Mouse (Mus musculus) erythroblast, embryonic 14.5 days (primary cell): Measurements from ENCODE around the gene Dlg2. TPM values are rescaled to one million over a fixed set of nuclear protein-coding genes. Genes with fewer than 3 reads are reported as not detected.

Experiments used
- H3K27me3 ChIP-seq: 2 replicates; pipeline ENCODE4 v1.6.1; 2012; ENCODE audit warnings: inconsistent platforms; ENCODE audit not compliant: control insufficient read depth
- H3K36me3 ChIP-seq: 2 replicates; pipeline ENCODE4 v1.6.1; 2012; ENCODE audit warnings: mild to moderate bottlenecking, inconsistent platforms; ENCODE audit not compliant: control insufficient read depth
- H3K4me1 ChIP-seq: 2 replicates; pipeline ENCODE4 v1.6.1; 2012; ENCODE audit warnings: inconsistent platforms; ENCODE audit not compliant: control insufficient read depth
- H3K4me3 ChIP-seq: replicated peaks from 2 replicates; pipeline ENCODE3; 2012; ENCODE audit warnings: moderate library complexity, mild to moderate bottlenecking, inconsistent platforms
- H3K9me3 ChIP-seq: 2 replicates; pipeline ENCODE4 v1.6.1; 2012; ENCODE audit warnings: low read length, inconsistent platforms, mixed read lengths; ENCODE audit not compliant: control insufficient read depth
- GATA1 ChIP-seq: IDR thresholded peaks from 2 replicates; pipeline ENCODE4 v1.6.1; 2012; ENCODE audit warnings: low read length, inconsistent platforms, mixed read lengths
- TAL1 ChIP-seq: IDR thresholded peaks from 3 replicates; pipeline ENCODE4 v1.6.1; 2012; ENCODE audit warnings: low read length, inconsistent platforms, mixed read lengths
- polyA plus RNA-seq: library from polyadenylated mRNA; stranded (reverse); fragments of >175 nt; gene quantifications from 2 replicates; pipeline ENCODE4 v1.2.3, GENCODE M21; 2012

The Dlg2 gene
- polyA plus RNA-seq, 1 experiment: not detected

DNA sequence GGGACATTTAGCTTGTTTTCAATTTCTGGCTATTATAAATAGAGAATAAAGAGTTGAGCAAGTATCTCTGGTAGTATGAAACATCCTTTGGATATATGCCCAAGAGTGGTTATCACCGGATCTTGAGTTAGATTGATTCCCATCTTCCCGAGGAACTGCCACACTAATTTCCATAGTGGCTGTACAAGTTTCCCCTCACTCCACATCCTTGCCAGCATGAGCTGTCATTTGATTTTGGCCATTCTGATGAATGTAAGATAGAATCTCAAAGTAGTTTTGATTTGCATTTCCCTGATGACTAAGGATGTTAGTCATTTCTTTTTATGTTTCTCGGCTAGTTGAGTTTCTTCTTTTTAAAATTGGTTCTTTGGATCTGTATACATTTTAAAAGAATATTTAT lies 154.1 kb downstream of the Dlg2 start:
- Histone ChIP-seq H3K9me3 (no peaks in the 10 kb centered on the region), H3K4me1 (no peaks in the 10 kb centered on the region), H3K4me3 (no peak overlapping the region), H3K27me3 (no peaks in the 10 kb centered on the region), H3K36me3 (no peaks in the 10 kb centered on the region)
- TF ChIP-seq TAL1 (no peak), GATA1 (no peak)

DNA sequence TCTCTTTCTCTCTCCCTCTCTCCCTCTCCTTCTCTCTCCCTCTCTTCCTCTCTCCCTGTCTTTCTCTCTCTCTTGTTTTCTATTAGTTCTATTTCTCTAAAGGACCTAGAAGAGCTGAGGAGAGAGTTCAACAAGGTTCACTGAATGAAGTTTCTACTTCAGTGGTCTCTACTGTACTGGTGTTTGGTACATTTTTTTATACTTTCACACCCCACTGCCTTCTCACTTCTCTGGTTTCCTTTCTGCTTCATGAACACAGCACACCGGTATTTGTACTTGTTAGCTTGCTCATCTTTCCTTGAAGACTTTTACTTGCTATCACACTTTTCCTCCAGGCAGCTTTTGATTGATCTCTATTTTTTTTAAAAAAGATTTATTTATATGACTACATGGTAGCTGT lies 173.0 kb downstream of the Dlg2 start:
- H3K27me3 ChIP-seq: no peaks in the 10 kb centered on the region
- no peaks in the 10 kb centered on the region for H3K9me3 ChIP-seq
- H3K36me3 ChIP-seq: no peaks in the 10 kb centered on the region
- H3K4me1 ChIP-seq: no peaks in the 10 kb centered on the region
- no peak overlapping the region for H3K4me3 ChIP-seq
- TF ChIP-seq GATA1 (no peak), TAL1 (no peak)

DNA sequence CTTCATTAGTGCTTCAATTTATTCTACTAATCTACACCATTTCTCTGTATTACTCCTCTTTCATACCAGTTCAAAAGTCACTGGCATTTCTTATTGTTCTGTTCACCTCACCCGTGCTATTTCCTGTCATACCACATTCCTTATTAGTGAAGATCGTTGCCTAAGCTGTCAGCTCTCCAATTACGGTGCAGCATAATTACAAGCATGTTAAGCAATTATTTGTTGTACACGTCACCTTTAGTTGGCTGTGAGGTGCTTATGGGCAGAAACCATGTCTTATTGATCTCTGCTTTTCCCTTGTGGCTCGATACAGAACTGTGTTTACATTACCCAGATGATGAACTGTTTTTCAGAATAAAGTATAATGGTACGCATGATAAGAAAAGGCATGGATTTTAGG lies 174.7 kb downstream of the Dlg2 start:
- no peaks in the 10 kb centered on the region for H3K9me3 ChIP-seq
- no peak overlapping the region for H3K4me3 ChIP-seq
- no peaks in the 10 kb centered on the region for H3K27me3 ChIP-seq
- no peaks in the 10 kb centered on the region for H3K36me3 ChIP-seq
- no peaks in the 10 kb centered on the region for H3K4me1 ChIP-seq
- TF ChIP-seq GATA1 (no peak), TAL1 (no peak)

DNA sequence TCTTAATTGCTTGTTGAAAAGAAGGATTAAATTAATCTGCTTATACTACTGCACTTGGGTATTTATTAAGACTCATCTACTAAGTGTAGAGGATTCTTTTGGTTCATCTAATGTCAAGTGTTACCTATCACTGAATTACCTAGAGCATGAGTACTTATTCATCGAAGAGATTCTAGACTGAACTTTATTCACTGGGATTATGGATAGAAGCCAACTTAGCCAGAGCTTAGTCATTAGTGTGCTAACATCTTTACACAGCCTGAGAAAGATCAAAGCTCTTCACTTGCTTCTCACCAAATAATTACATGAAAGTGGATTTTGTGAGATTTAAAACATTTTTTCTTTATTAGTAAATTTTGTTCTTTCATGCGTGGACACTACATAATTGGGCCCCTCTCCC lies 175.1 kb downstream of the Dlg2 start:
- Histone ChIP-seq H3K4me1 (no peaks in the 10 kb centered on the region), H3K4me3 (no peak overlapping the region), H3K27me3 (no peaks in the 10 kb centered on the region), H3K36me3 (no peaks in the 10 kb centered on the region), H3K9me3 (no peaks in the 10 kb centered on the region)
- TF ChIP-seq TAL1: no peak
- no peak for TF ChIP-seq GATA1

DNA sequence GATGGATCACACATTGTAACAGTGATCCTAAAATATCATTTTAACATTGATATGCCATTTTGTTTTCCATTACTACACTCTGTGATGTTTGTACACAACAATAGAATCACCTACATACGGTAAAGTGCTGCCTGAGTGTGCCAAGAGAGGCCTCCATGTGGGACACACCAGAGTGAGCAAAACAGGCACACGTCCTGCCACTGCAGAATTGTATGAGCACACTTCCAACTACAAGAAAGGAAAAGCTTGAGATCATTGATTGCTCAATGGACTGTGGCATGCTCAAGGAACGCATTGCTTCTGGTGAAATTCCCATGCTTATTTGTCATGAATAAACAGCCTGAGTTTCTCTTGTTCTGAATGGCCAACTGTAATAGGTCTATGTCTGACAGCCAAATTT lies 182.1 kb downstream of the Dlg2 start:
- Histone ChIP-seq H3K27me3 (no peaks in the 10 kb centered on the region), H3K9me3 (no peaks in the 10 kb centered on the region), H3K4me3 (no peak overlapping the region), H3K4me1 (no peaks in the 10 kb centered on the region), H3K36me3 (no peaks in the 10 kb centered on the region)
- no peak for TF ChIP-seq GATA1
- TF ChIP-seq TAL1: no peak

DNA sequence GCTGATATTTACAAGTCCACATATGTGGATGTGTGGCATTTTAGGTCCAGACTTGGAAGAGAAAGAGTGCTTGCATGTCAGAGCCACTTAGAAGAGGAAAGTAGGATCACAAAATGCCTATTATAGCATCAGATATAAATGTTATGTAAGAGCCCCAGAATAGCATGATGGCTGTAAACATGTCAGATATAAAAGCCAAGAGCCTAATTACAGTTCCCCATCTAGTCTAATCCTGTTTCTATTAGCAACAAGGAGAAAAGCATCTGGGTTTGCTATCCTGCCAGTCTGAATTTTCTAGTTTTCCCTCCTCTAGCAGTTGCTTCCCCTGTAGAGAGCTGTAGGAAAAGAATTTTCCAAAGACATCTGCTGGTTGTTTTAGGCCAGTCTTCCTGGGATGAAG lies 217.6 kb downstream of the Dlg2 start:
- H3K4me1 ChIP-seq: no peaks in the 10 kb centered on the region
- H3K36me3 ChIP-seq: no peaks in the 10 kb centered on the region
- TF ChIP-seq TAL1: no peak
- no peak for TF ChIP-seq GATA1
- no peaks in the 10 kb centered on the region for H3K27me3 ChIP-seq
- no peaks in the 10 kb centered on the region for H3K9me3 ChIP-seq
- no peak overlapping the region for H3K4me3 ChIP-seq

DNA sequence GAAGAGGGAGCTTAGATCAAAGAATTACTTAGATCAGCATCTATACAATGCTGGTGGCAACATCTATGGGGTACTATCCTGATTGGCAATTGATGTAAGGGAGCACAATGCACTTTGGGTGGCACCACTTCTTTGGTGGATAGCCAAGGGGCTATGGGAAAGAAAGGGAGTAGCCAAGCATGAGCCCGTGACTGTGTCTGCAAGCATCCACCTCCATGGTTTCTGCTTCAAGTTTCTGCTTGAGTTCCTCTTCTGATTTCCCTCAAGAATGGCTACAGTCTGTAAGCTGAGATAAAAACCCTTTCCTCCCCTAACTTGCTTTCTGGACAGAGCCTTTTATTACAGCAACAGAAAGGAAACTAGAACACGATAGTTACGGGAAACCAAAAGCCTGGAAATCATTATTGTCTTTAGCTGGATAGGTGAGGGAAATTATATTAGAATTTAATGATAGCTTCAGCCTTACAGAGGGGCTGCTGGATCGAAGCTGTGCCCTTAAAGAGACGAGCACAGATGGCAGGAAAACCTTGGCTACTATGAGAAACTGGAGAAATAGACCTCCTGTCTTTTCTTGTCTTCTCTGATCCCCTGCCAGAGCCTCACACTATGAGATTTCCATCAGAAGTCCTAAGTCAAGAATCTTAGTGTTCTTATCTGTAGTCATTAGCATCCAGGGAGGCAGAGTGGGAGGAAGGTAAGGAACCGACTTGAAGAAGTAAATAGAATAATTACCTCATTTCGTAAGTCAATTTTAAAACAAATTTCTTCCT lies 219.9 kb downstream of the Dlg2 start:
- no peaks in the 10 kb centered on the region for H3K9me3 ChIP-seq
- no peaks in the 10 kb centered on the region for H3K27me3 ChIP-seq
- TF ChIP-seq TAL1 (no peak), GATA1 (no peak)
- H3K36me3 ChIP-seq: no peaks in the 10 kb centered on the region
- no peaks in the 10 kb centered on the region for H3K4me1 ChIP-seq
- no peak overlapping the region for H3K4me3 ChIP-seq

DNA sequence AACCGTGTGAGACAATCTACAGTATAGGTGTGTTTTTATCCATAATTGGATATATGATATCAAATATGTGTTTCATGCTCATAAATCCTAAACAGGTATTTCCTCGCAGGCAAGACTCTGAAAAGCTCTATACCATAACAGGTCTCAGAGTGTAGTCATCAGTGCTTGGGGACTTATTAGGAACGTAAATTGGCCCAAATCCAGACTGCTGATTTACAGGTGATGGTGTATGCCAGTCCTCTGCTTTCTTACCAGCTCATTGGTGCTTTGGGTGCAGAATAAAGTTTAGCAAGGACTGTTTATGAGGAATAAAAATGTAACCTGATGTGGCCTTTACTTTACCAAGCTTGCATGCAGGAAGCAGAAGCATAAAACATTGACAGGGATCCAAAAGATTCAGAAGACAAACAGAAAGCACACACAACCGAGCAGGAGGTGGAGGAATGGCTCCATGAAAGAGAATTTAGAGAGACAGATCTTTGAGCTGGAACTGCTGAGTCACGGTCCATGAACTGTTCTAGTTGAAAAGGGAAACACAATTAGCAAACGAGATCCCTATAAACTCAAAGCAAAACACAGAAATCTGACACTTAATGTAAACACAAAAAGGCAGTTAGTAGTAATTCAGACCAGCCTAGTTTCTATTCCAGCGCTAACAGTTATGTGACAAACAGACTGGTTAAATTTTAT lies 226.8 kb downstream of the Dlg2 start:
- no peaks in the 10 kb centered on the region for H3K27me3 ChIP-seq
- H3K4me1 ChIP-seq: no peaks in the 10 kb centered on the region
- no peaks in the 10 kb centered on the region for H3K36me3 ChIP-seq
- no peak for TF ChIP-seq GATA1
- TF ChIP-seq TAL1: no peak
- H3K4me3 ChIP-seq: no peak overlapping the region
- H3K9me3 ChIP-seq: no peaks in the 10 kb centered on the region; the same call in 1 of the 2 replicates

DNA sequence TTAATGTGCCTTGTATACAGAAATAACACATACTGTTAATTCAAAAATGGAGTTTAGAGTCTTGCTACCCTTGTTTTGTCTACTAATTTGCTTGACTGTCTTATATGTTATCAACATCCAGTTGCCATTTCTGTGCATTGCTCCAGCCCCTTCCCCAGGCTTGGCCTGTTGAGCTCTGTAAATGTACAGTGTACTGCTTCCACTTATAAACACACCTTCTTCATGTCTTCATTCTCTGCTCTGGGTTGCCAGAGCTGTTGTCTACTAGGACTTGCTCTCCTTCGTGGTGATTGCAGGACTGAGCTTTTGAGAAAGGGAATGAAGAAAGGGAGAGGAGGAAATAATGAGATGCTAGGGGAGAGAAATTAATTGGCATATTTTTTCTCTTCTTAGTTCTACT lies 227.5 kb downstream of the Dlg2 start:
- Histone ChIP-seq H3K4me1 (no peaks in the 10 kb centered on the region), H3K4me3 (no peak overlapping the region), H3K27me3 (no peaks in the 10 kb centered on the region), H3K9me3 (no peaks in the 10 kb centered on the region; the same call in 1 of the 2 replicates), H3K36me3 (no peaks in the 10 kb centered on the region)
- no peak for TF ChIP-seq GATA1
- TF ChIP-seq TAL1: no peak
